Mouse (Mus musculus) adrenal gland, postnatal 14 days (tissue): ENCODE results near the gene Zfp512b. TPM values are rescaled to one million over a fixed set of nuclear protein-coding genes. Genes with fewer than 3 reads are reported as not detected.
A peak's percentile ranks its signal among the peaks of the same experiment; 100 is the strongest.

Experiments used
- DNase-seq: peaks from one replicate; pipeline ENCODE4 v3.0.0; 2021; ENCODE audit warnings: mixed read lengths
- total RNA-seq: library from RNA; stranded (reverse); gene quantifications from 2 replicates; pipeline ENCODE4 v1.2.3, GENCODE M21; 2021

The Zfp512b gene
- total RNA-seq, 1 experiment from 2014 or later = 57.3 TPM

- DNase-seq = peak; percentile 3
Observed at GRCm38 (mm10) chr2:181572921-181573920, 19.4 kb downstream of the Zfp512b start.

GRCm38 (mm10) chr2:181571941-181572670 is 20.5 kb downstream of the Zfp512b start:
- peak; percentile 2 for DNase-seq

- DNase-seq = peak; percentile 4
Observed at GRCm38 (mm10) chr2:181570921-181571595, 21.5 kb downstream of the Zfp512b start.

GRCm38 (mm10) chr2:181570375-181570774 is 22.2 kb downstream of the Zfp512b start:
- DNase-seq = peak; percentile 4

- DNase-seq = no peak
Observed at GRCm38 (mm10) chr2:181569856-181570255, 22.7 kb downstream of the Zfp512b start.

- DNase-seq = peak; percentile 70
Observed at GRCm38 (mm10) chr2:181568272-181569008, 24.2 kb downstream of the Zfp512b start.

GRCm38 (mm10) chr2:181567338-181567737 is 25.3 kb downstream of the Zfp512b start:
- DNase-seq = no peak

- no peak for DNase-seq
Observed at GRCm38 (mm10) chr2:181553772-181554171, 38.8 kb downstream of the Zfp512b start.

- no peak for DNase-seq
Observed at GRCm38 (mm10) chr2:181550233-181550632, 42.4 kb downstream of the Zfp512b start.

- no peak for DNase-seq
Observed at GRCm38 (mm10) chr2:181548682-181549081, 43.9 kb downstream of the Zfp512b start.

- DNase-seq = no peak
Observed at GRCm38 (mm10) chr2:181548227-181548626, 44.4 kb downstream of the Zfp512b start.

GRCm38 (mm10) chr2:181546142-181546541 is 46.5 kb downstream of the Zfp512b start:
- no peak for DNase-seq

GRCm38 (mm10) chr2:181541761-181542380 is 50.7 kb downstream of the Zfp512b start:
- no peak for DNase-seq

- no peak for DNase-seq
Observed at GRCm38 (mm10) chr2:181537444-181538047, 55.1 kb downstream of the Zfp512b start.

- no peak for DNase-seq
Observed at GRCm38 (mm10) chr2:181536410-181536809, 56.2 kb downstream of the Zfp512b start.

GRCm38 (mm10) chr2:181532589-181532988 is 60.0 kb downstream of the Zfp512b start:
- no peak for DNase-seq
